Mouse (Mus musculus) ES-E14 (cell line): ENCODE measurements around the gene Rgr. TPM values are rescaled to one million over a fixed set of nuclear protein-coding genes. Genes with fewer than 3 reads are reported as not detected.
"Not testable (repeated sequence)": the region's sequence is repeated elsewhere in the genome, so short reads cannot be mapped to it uniquely, and the experiment has no call there.

ENCODE experiments used
- DNase-seq: peaks from one replicate; pipeline ENCODE4 v3.0.0-alpha.2; 2013; ENCODE audit warnings: low read depth, low spot score
- H3K27ac ChIP-seq: 2 replicates; pipeline ENCODE4 v1.5.1; 2012; ENCODE audit warnings: low read depth, mild to moderate bottlenecking, low read length, moderate library complexity, mixed read lengths; ENCODE audit not compliant: poor library complexity, insufficient read depth, severe bottlenecking
- H3K36me3 ChIP-seq: 2 replicates; pipeline ENCODE4 v1.6.1; 2012; ENCODE audit warnings: mild to moderate bottlenecking, low read length, moderate library complexity, mixed read lengths; ENCODE audit not compliant: control insufficient read depth, poor library complexity, insufficient read depth, severe bottlenecking
- H3K4me1 ChIP-seq, 2 experiments: fragments of 150-350 bp in 1 of 2; sonication (generic) in 1 of 2; 2 replicates each; pipeline ENCODE4 v1.6.1; 2012; ENCODE audit warnings: low read length in 2 of 2, mild to moderate bottlenecking in 1 of 2, mixed read lengths in 1 of 2; ENCODE audit not compliant: control insufficient read depth in 2 of 2, insufficient read depth in 2 of 2, poor library complexity in 1 of 2
- H3K4me3 ChIP-seq, 2 experiments: fragments of 150-350 bp in 1 of 2; sonication (generic) in 1 of 2; 2 replicates each; pipeline ENCODE4 v1.5.1; 2012; ENCODE audit warnings: low read length in 2 of 2, low read depth in 1 of 2, mild to moderate bottlenecking in 1 of 2, mixed read lengths in 1 of 2; ENCODE audit not compliant: insufficient read depth in 1 of 2, poor library complexity in 1 of 2, severe bottlenecking in 1 of 2
- H3K9ac ChIP-seq: 2 replicates; pipeline ENCODE4 v1.6.1; 2012; ENCODE audit warnings: low read depth, mild to moderate bottlenecking, low read length, mixed read lengths; ENCODE audit not compliant: poor library complexity, insufficient read depth, severe bottlenecking
- H3K9me3 ChIP-seq: fragments of 150-350 bp; sonication (generic); 2 replicates; pipeline ENCODE4 v1.6.1; 2012; ENCODE audit warnings: low read depth, mild to moderate bottlenecking, low read length; ENCODE audit not compliant: control insufficient read depth, insufficient read depth
- CHD2 ChIP-seq: IDR thresholded peaks from 2 replicates; pipeline ENCODE4 v1.6.1; 2014; ENCODE audit warnings: mild to moderate bottlenecking, low read depth, low read length, inconsistent platforms
- HCFC1 ChIP-seq: IDR thresholded peaks from 2 replicates; pipeline ENCODE4 v1.6.1; 2012; ENCODE audit warnings: low read length, inconsistent platforms, borderline replicate concordance; ENCODE audit not compliant: insufficient read depth
- MAFK ChIP-seq: IDR thresholded peaks from 2 replicates; pipeline ENCODE4 v1.6.1; 2014; ENCODE audit warnings: mild to moderate bottlenecking, low read depth, low read length, inconsistent platforms; ENCODE audit not compliant: insufficient read depth
- ZC3H11A ChIP-seq: IDR thresholded peaks from 2 replicates; pipeline ENCODE4 v1.6.1; 2012; ENCODE audit warnings: low read depth, mild to moderate bottlenecking, inconsistent platforms, low read length, borderline replicate concordance
- ZNF384 ChIP-seq: IDR thresholded peaks from 2 replicates; pipeline ENCODE4 v1.6.1; 2012; ENCODE audit warnings: low read depth, low read length, inconsistent platforms
- in situ Hi-C, 2 experiments: fragments of 600-800 bp; cut with MboI; formaldehyde crosslinking; loops; one replicate each; pipeline ENCODE4 v1.15.1; 2025; ENCODE audit warnings: low sequenced_read_pairs in 2 of 2, inconsistent platforms in 1 of 2; ENCODE audit not compliant: unreplicated experiment in 2 of 2
- total RNA-seq: library from RNA; depleted of rRNA; stranded (reverse); fragments of 300-350 nt; gene quantifications from 2 replicates; pipeline ENCODE4 v1.2.3, GENCODE M21; 2012

Rgr gene
- total RNA-seq, 1 experiment: not detected

- H3K9me3 ChIP-seq: no peaks in the 10 kb centered on the region
- no peak overlapping the region for H3K9ac ChIP-seq
- no peak for DNase-seq
- in situ Hi-C loops: no loop called here
- no peaks in the 10 kb centered on the region for H3K36me3 ChIP-seq
- no peak for TF ChIP-seq MAFK
- TF ChIP-seq ZNF384: no peak
- TF ChIP-seq ZC3H11A: no peak
- no peak for TF ChIP-seq CHD2
- no peak for TF ChIP-seq HCFC1
- no peak overlapping the region for H3K27ac ChIP-seq
- H3K4me1 ChIP-seq: no peaks in the 10 kb centered on the region
- H3K4me3 ChIP-seq: no peak overlapping the region
Observed at GRCm38 (mm10) chr14:37005865-37006264, 42.9 kb downstream of the Rgr start.

- no peak for DNase-seq
- no peaks in the 10 kb centered on the region for H3K4me1 ChIP-seq
- H3K27ac ChIP-seq: no peak overlapping the region
- H3K4me3 ChIP-seq: no peak overlapping the region
- H3K36me3 ChIP-seq: no peaks in the 10 kb centered on the region
- TF ChIP-seq HCFC1 (no peak), ZNF384 (no peak), MAFK (no peak), CHD2 (no peak), ZC3H11A (no peak)
- H3K9me3 ChIP-seq: no peaks in the 10 kb centered on the region
- in situ Hi-C loops: no loop called here
- no peak overlapping the region for H3K9ac ChIP-seq
Observed at GRCm38 (mm10) chr14:37003431-37004095, 45.2 kb downstream of the Rgr start.

GRCm38 (mm10) chr14:37002852-37003251 lies 45.9 kb downstream of the Rgr start:
- Histone ChIP-seq H3K36me3 (no peaks in the 10 kb centered on the region), H3K27ac (no peak overlapping the region), H3K4me3 (no peak overlapping the region), H3K4me1 (no peaks in the 10 kb centered on the region), H3K9ac (no peak overlapping the region), H3K9me3 (no peaks in the 10 kb centered on the region)
- no peak for DNase-seq
- TF ChIP-seq ZC3H11A (no peak), MAFK (no peak), CHD2 (no peak), ZNF384 (no peak), HCFC1 (no peak)
- in situ Hi-C loops: no loop called here

GRCm38 (mm10) chr14:37000780-37001179 lies 48.0 kb downstream of the Rgr start:
- H3K27ac ChIP-seq, H3K36me3 ChIP-seq, H3K9ac ChIP-seq, DNase-seq, in situ Hi-C loops, H3K4me3 ChIP-seq, H3K9me3 ChIP-seq, H3K4me1 ChIP-seq: not testable (repeated sequence)

GRCm38 (mm10) chr14:36989784-36990183 lies 59.0 kb downstream of the Rgr start:
- no peaks in the 10 kb centered on the region for H3K36me3 ChIP-seq
- H3K4me1 ChIP-seq: no peaks in the 10 kb centered on the region
- DNase-seq: no peak
- H3K27ac ChIP-seq: no peak overlapping the region
- no peak overlapping the region for H3K9ac ChIP-seq
- no peaks in the 10 kb centered on the region for H3K9me3 ChIP-seq
- no peak overlapping the region for H3K4me3 ChIP-seq
- in situ Hi-C loops: no loop called here
- TF ChIP-seq HCFC1: no peak
- no peak for TF ChIP-seq ZC3H11A
- TF ChIP-seq CHD2: no peak
- no peak for TF ChIP-seq MAFK
- no peak for TF ChIP-seq ZNF384
